Mouse (Mus musculus) mature B cell (primary cell): ENCODE results near the gene Pkhd1.

Experiments
- in situ Hi-C: fragments of 300-500 bp; cut with MboI; formaldehyde crosslinking; loops from 2 replicates; pipeline ENCODE4 v1.14.3; 2019

Gene Pkhd1

DNA sequence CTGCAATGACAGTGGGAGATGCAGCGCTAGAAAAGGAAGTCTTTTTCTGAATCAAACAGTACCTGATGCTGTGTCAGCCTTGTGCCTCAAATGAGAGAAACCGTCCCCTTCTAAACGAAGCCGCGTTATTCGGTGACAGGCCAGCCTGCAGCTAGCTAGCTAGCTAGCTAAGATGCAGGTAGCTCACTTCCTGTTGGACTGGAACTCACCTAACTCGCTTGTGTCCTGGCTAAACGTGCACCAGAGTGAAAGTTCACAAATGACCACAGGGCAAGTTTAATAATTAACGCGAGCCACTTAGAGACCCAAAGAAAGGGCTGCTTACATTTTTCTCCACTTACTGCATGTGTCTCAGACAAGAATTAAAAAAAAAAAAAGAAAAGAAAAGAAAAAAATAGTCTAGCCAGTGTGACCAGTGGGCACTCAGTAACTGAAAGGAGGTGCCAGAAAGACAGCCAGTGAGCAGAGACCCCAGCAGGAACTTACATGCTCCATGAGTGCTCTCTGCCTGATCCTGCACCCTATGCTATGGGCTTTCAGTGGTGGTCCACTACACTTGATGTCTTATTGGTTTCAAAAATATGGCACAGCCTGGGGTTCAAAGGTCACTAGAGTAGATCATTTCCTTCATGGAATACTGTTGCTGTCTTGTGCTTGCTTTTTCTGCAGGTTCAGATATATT lies at the start of gene Pkhd1:
TSS of gene Pkhd1 (minus strand) at position 216 of the 682 bp plus-strand sequence.
- in situ Hi-C loops, result no loop called here

GRCm38 (mm10) chr1:20667567-20667966 lies 49.7 kb upstream of the Pkhd1 start:
- in situ Hi-C loops, result no loop called here

DNA sequence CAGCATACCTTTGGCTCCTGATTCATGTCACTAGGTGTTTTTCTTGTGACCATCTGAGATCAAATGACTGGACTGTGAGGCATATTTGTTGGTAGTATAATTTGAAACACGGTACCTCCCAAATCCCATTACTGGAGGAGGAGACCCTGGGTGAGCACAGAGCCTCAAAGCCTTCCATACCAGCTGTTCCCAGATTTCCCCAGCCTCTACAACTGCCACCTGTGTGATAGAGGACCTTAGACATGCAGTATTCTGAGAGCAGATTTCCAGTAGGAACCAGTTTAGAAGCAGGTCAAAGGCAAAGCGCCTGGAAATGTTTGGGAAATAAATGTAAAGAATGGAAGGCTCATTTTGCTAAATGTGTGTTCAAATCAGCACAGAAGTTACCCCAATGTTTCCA lies 48.4 kb upstream of the Pkhd1 start:
- in situ Hi-C loops, result no loop called here

DNA sequence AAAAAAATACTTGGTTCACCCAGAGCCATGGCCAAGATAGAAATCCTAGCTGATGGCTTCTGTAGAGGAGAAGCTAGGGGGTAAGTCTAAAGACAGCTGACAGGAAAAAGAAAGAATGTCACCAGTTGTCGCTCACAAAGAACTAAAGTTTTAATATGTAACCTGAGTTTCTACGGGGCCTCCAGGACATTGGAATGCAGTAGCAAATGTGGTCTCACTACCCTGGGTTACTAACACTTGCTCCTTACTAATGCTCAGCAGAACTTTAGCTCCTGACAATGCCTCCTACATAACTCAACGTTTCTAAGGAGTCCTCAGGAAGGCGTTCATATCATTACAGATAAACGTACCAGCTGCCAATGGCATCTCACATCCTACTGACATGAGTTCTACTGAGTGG lies 37.2 kb upstream of the Pkhd1 start:
- in situ Hi-C loops, result no loop called here

GRCm38 (mm10) chr1:20653513-20654506 lies 35.9 kb upstream of the Pkhd1 start:
- in situ Hi-C loops, result no loop called here

- in situ Hi-C loops, result no loop called here
These were observed 17.0 kb upstream of the Pkhd1 start for GRCm38 (mm10) chr1:20634856-20635255.

- in situ Hi-C loops, result no loop called here
These were observed 15.5 kb upstream of the Pkhd1 start for GRCm38 (mm10) chr1:20633276-20633869.

GRCm38 (mm10) chr1:20624564-20624963 lies 6.7 kb upstream of the Pkhd1 start:
- in situ Hi-C loops, result no loop called here

DNA sequence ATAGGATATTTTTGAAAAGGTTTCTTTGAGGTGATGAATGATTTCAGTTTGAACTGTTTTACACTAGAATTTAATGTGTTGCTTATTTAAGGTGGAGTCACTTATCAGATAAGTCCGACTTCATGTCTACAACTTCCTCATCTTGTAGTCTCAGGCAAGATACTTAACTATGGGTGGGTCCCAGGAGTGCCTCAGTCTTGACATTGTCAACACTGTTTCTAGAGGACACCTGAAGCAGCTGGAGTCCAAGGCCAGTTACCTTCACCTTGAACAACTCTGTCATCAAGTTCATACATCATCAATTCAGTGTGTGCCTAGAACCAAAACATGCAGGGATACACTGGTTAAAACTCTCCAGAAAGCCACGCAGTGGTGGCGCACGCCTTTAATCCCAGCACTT lies 5.5 kb upstream of the Pkhd1 start:
- in situ Hi-C loops, result no loop called here

DNA sequence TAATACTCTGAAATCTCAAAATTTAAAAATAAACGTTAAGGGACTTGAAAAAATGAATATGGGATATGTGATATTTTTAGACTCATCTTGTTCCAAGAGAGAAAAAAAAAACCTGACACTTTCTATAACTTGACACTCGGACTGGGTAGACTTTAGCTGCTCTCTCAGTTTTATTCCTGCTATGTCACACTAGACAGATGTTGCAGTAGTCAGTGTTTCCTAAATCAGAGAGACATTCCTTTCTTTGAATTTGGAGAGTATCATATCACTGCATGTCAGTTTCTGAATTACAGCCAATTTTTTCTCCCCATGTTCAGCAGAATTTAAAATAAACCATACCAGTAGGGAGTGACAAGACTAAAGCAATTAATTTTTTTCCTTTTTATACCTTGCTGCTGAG lies 2.7 kb upstream of the Pkhd1 start:
- in situ Hi-C loops, result no loop called here

DNA sequence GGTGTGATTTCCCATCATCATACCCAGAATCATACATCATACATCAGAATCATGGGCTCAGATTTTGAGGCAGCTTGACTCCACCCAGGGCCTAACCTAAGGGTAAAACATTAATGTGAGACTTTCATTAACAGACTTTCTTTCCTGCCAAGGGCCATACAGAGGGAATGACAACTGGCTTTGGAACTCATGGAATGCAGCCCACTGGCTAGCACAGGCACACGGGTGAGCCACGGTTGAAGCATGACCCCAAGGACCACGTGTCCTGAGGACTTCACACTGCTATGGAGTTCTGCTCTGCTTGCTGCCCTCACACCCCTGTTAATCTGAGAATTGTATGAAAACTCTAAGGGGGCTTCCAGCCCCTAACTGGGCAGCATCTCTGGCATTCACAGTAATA lies 1.5 kb upstream of the Pkhd1 start:
- in situ Hi-C loops, result no loop called here

DNA sequence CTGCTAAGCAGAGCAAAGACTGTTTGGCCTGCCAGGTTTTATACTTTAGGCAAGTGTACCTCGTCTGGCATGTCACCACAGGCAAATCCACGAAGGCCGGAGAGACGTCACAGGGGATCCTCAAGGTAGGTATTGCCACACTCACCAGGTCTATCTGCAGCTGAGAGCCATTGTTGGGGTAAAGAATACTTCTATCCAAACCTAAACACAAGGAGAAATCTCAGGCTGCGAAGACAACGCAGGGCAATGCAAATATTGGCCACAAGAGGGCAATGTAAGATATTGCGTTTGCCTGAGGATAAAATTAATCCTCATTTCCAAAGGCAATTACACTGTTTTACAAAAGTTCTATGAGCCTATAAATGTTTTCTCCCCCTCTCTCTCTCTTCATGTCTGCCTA lies 5.2 kb downstream of the Pkhd1 start:
- in situ Hi-C loops, result no loop called here

DNA sequence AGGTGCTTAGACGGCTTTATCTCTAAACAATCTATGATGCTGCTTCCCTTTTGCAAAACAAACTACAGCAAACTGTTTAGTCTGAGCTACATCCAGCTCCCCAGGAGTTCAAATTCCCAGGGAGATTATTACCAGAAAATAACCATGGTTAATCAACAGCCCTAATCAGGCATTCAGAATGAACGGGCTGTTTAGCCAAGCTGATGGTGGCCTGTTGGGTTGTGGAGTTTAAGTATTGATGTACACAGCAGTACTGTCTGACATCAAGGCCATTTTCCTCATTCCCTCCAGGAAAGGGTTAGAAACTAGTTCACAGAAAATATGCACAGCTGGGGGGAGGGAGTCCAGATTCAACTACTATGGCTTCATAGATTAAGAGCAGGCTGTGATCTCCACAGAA lies 12.4 kb downstream of the Pkhd1 start:
- in situ Hi-C loops, result no loop called here

DNA sequence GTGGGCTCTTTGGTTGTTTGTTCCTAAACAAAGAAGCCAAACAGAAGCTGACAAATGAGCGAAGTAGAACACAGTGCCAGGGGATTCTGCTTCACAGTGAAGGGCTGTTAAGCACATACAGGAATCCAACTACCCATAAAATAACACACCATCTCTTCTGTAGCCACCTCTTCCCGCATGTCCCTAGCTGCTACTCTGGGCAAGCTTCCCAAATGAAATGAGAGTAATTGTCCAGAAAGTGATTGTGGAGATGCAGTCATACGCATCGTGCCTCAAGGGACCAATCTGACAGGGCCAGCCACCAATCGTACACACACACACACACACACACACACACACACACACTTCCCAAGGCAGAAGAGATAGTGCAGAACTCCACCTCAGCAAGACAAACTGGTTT lies 27.4 kb downstream of the Pkhd1 start:
- in situ Hi-C loops, result no loop called here

DNA sequence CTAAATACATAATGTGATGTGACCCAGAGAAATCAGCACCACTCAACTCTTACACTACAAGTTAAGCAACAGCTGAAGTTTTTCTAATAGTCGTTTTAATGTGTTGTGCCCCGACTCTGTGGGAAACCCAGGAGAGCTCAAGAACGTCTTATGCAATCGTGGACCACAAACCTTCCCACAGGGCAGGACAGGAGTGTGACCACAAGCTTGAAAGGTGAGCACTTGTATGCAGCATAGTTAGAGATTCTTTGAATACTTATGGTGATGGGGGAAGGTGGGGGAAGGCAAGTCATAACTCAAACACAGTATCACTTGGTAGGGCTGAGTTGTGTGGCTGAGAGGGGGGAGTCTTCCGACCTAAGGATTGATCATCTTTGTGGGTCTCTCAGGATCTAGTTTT lies 46.4 kb downstream of the Pkhd1 start:
- in situ Hi-C loops, result no loop called here

DNA sequence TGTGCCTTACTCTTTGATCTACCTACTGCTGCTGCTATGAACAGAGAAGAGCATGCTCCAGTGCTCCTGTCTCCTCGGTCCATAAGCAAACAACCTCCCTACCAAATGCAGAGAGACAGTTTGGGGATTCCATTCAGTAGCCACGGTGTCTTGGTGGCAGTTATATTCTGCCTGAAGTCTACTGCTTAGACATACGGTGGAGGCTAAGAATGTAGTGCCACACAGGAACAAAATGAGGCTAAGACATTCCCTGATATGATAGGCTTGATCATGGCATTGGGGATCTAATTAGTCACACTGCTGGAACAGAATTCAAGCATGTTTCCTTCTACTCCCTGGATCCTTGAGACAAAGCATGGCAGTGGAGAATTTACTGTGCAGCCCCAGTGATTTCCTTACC lies 48.4 kb downstream of the Pkhd1 start:
- in situ Hi-C loops, result no loop called here

- in situ Hi-C loops, result no loop called here
These were observed 59.4 kb downstream of the Pkhd1 start for GRCm38 (mm10) chr1:20558443-20558842.

- in situ Hi-C loops, result no loop called here
These were observed 63.5 kb downstream of the Pkhd1 start for GRCm38 (mm10) chr1:20554398-20554797.

GRCm38 (mm10) chr1:20551334-20551733 lies 66.5 kb downstream of the Pkhd1 start:
- in situ Hi-C loops, result no loop called here

GRCm38 (mm10) chr1:20544526-20544925 lies 73.3 kb downstream of the Pkhd1 start:
- in situ Hi-C loops, result no loop called here

- in situ Hi-C loops, result no loop called here
These were observed 104.3 kb downstream of the Pkhd1 start for GRCm38 (mm10) chr1:20513364-20514084.

- in situ Hi-C loops, result no loop called here
These were observed 118.9 kb downstream of the Pkhd1 start for GRCm38 (mm10) chr1:20498965-20499364.
